Mouse (Mus musculus) CH12.LX (cell line): ENCODE measurements around the gene Fau.

Source experiments
- CTCF ChIP-seq, 2 experiments: IDR thresholded peaks in 1 of 2; conservative IDR thresholded peaks in 1 of 2; 2 replicates each; pipeline ENCODE4 v1.5.1; 2011 to 2012; ENCODE audit warnings: low read depth in 2 of 2, low read length in 2 of 2, improper control_type of control experiment in 1 of 2, inconsistent platforms in 1 of 2, mild to moderate bottlenecking in 1 of 2, moderate library complexity in 1 of 2
- E2F4 ChIP-seq: IDR thresholded peaks from 2 replicates; pipeline ENCODE4 v1.6.1; 2011; ENCODE audit warnings: low read depth, low read length, improper control_type of control experiment; ENCODE audit not compliant: insufficient replicate concordance
- EP300 ChIP-seq: IDR thresholded peaks from 2 replicates; pipeline ENCODE4 v1.6.1; 2011; ENCODE audit warnings: low read length, improper control_type of control experiment
- USF1 ChIP-seq: IDR thresholded peaks from 2 replicates; pipeline ENCODE4 v1.6.1; 2014; ENCODE audit warnings: low read depth, mild to moderate bottlenecking, inconsistent platforms, low read length, improper control_type of control experiment

DNA sequence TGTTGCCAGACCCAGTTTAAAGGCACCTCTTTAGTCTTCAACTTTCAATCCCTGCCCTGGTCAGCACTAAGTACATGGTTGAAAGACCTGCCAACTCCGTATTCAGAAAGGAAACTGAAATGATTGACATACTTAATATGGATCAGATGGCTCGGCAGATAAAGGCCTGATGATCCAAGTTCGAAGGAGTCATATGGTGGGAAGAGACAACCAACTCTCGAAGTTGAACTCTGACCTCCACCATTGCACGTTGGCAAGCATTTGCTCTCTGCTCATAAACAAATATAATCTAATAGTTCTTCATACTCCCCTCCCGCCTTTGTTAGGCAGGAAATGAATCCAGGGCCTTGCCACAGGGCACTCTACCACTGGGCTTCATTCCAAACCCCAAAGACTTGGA lies 28.7 kb upstream of the Fau start:
- no peak for TF ChIP-seq EP300
- no peak for TF ChIP-seq E2F4
- TF ChIP-seq CTCF (conservative IDR thresholded peaks at IDR 0.05 in 1 of 2, IDR thresholded peaks at IDR 0.05 in 1 of 2; ENCODE audit: low read depth in 2 of 2, low read length in 2 of 2), result no peak
- no peak for TF ChIP-seq USF1
